Mouse (Mus musculus) right cerebral cortex, postnatal 4 days (tissue): ENCODE results near the gene Aldh3b2.

Experiments
- DNase-seq: peaks from one replicate; pipeline ENCODE4 v3.0.0-alpha.2; 2022

Aldh3b2 gene

DNA sequence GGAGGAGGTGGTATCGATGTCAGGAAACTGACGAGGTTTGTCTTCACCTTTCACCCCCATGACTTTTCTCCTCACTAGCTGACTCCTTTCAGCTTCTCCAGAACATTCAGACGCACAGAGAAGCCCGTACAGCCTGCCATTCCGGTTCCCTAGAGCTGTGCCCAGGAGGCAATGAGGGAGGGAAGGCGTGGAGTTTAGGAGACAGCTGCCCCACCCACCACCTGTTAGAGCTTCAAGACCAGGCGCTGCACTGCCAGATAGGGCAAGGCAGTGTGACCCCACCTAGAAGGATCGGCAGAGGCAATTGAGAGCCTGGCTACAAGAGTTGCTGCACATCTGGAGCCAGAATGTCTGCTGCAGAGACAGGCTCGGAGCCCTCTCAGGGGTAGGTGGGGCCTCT lies at the start of gene Aldh3b2:
Gene Aldh3b2 (plus strand): TSS at position 100 of the 400 bp plus-strand sequence.
- no peak for DNase-seq

GRCm38 (mm10) chr19:3922661-3923371 lies 49.3 kb upstream of the Aldh3b2 start:
- DNase-seq, result no peak

DNA sequence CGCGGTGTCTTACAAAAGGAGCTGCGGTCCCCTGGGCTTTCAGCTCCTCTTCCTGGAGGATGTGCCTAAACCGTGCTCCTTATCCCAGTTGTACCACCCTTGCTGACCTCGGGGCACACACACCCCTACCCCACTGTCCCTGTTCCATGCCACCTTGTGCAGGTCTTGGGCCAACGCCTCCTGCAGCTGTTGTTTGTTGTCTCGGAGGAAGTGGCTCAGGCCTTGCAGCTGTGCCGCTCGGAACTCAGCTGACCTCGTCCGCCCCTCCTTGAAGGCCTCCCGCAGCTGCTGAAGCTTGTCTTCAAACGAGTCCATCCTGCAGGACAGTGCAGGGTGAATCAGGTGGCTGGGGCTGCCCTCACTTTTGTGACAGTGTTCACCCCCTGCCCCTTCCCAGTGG lies 48.5 kb upstream of the Aldh3b2 start:
- DNase-seq, result no peak

DNA sequence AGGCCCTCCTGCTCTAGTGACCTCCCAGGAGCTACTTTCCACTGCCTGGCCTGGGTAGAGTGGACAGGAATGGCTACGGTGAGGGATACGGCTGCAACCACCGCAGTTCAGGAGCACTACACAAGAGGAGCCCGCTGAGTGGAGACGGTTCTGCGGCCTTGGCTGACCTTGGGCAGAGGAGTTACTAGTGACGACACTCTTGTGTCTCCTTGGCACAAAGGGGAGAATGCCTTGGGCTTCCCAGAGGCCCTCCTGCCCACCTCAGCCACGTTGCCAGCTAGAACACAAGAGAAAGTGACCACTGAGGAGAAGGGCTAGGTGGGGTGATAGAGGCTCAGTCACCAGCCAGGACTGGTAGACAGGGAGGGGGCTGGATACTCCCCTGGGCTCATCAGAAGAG lies 47.9 kb upstream of the Aldh3b2 start:
- DNase-seq, result no peak

GRCm38 (mm10) chr19:3924868-3925267 lies 47.3 kb upstream of the Aldh3b2 start:
- no peak for DNase-seq

GRCm38 (mm10) chr19:3925859-3926258 lies 46.3 kb upstream of the Aldh3b2 start:
- DNase-seq, result no peak

DNA sequence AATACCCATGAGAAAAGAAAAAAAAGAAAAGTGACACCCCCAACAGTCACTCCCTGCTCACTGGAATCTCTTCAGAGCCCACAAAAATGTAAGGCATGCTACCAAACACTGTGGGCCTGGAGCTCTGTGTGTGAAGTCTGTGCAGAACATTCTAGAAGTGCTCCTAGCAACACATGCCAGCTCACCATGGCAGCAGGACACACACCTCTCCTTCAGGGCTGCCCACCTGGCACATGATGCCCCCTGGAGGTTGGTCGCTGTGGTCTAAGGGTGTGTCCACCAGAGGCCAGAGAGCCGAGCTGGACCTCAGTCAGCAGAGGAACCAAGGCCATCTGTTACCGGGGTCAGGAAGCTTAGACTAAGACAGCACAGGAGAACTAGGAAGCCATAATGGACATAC lies 45.8 kb upstream of the Aldh3b2 start:
- DNase-seq, result no peak

DNA sequence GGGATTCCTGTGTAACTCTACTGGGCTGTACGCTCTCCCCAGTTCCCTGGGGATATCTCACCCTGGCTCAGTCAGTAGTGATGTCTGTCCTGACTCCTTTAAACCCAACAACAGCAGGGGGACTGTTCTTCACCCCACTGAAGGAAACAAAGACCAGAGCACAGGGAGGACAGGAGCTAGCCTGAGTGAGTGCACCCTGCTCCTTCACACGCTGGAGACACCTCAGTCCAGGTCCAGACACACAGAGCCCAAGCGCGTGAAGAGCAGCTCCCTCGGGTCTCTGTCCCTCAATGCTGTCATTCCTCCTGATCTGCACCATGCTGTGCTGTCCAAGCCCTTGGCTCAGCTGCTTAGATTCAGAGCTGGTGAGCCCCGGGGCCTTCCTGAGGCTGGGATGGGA lies 45.4 kb upstream of the Aldh3b2 start:
- DNase-seq, result no peak

GRCm38 (mm10) chr19:3927989-3928388 lies 44.1 kb upstream of the Aldh3b2 start:
- DNase-seq, result no peak

DNA sequence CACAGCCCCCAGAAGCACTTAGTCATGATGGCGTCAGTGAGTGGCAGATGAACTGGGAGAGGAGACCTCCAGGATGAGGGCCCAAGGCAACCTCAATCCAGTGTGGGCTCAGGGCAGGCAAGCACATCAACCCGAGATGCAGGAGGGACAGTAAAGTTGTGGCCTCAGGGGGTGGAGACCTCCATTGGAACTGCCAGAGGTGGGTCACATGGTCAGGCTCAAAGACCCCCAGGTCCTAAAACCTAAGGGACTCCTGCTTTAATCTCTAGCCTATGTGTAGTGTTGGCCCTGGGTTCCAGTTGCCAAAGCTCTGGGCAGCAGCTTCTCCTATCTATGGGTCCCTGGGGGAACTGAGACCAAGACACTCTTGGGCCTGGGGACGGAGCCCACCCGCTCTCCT lies 43.3 kb upstream of the Aldh3b2 start:
- DNase-seq, result no peak

DNA sequence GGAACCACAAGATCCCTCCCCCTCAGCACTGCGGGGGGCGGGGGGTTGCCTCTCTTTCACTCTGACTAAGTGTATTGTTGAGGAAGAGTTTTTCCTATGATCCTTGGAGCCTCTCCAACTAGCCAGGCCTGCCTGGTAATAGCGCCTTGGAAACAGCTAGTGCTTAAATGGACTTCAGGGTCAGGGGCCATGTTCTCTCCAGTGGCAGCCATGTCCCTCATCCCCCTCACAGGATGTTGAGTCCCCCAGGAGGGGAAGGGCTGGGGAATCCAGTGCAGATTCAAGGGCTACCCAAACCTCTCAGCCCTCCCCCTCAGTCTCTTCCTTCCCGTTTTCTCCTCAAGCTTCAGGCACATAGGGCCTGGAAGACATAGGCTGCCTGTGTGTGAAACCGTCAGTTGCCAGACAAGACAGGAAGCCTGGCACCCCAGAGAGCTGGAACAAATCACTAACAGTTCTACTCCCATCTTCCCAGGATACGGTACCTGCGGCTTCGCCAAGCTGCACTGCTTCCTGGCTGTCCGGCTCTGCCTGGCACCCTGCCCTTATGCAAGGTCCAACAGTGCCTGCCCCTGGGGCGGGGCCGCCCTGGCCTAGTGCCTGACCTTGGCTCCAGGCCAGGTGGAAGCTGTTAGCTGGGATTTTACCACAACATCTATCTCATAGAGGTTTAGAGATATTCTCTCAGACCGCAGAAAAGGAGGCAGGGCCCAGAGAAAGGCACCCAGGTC lies 42.8 kb upstream of the Aldh3b2 start, which contains the start of gene Aldh3b1:
Gene Aldh3b1 (minus strand): TSS at position 598 of the 731 bp plus-strand sequence.
- DNase-seq, result peak; percentile 63

GRCm38 (mm10) chr19:3930262-3931057 lies 41.7 kb upstream of the Aldh3b2 start:
- no peak for DNase-seq

- DNase-seq, result no peak
Observed at GRCm38 (mm10) chr19:3931716-3932115, 40.4 kb upstream of the Aldh3b2 start.

DNA sequence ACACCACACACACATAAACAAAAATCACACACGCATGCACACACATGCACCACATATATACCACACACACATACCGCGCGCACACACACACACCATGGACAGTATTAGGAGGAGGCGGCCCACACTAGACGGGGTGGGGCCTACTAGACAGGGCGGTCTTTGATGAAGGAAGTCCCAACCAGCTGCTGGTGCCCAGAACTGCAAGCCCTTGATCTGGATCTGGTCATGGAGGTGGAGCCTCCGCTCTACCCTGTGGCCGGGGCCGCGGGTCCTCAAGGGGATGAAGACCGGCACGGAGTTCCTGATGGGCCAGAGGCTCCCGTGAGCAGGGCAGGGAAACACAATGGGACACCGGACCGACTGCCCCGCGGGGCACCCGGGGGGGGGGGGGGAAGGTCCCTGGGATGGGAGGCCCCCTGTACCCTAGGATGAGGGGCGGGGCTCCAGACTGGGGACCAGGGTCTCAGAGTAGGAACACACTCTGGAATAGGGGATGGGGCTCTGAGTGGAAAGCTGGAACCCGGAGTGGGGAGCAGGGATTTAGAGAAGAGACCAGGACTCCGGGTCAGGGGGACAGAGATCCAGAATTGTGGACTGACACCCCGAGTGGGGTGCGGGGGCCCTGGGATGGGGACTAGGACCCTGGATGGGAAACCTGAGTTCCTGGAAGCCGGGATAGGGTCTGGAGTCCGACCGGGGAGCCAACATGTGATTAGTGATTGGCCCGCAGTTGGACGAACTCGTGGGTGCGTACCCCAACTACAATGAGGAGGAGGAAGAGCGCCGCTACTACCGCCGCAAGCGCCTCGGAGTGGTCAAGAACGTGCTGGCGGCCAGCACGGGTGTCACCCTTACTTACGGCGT lies 36.9 kb upstream of the Aldh3b2 start, which contains the start of gene Unc93b1:
Gene Unc93b1 (plus strand): TSS at position 155 of the 864 bp plus-strand sequence.
- no peak for DNase-seq

GRCm38 (mm10) chr19:3935896-3936850 lies 36.0 kb upstream of the Aldh3b2 start:
- peak; percentile 35 for DNase-seq

DNA sequence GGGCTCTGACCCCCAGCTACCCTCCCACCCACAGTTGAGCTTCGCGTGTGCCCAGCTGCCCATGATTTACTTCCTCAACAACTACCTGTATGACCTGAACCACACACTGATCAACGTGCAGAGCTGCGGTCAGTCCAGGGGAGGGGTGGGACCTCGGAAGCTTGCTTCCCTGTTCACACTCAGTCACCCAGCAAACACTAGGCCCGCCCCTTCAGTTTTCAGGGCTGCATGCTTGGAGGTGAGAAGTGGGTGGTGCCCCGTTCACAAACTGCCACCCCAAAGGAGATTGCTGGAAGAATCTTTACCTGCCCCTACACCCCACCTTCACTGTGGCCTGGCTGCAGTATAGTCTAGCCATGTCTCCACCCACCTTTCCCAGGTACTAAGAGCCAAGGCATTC lies 29.8 kb upstream of the Aldh3b2 start:
- DNase-seq, result no peak

GRCm38 (mm10) chr19:3942986-3943735 lies 29.0 kb upstream of the Aldh3b2 start:
- no peak for DNase-seq

DNA sequence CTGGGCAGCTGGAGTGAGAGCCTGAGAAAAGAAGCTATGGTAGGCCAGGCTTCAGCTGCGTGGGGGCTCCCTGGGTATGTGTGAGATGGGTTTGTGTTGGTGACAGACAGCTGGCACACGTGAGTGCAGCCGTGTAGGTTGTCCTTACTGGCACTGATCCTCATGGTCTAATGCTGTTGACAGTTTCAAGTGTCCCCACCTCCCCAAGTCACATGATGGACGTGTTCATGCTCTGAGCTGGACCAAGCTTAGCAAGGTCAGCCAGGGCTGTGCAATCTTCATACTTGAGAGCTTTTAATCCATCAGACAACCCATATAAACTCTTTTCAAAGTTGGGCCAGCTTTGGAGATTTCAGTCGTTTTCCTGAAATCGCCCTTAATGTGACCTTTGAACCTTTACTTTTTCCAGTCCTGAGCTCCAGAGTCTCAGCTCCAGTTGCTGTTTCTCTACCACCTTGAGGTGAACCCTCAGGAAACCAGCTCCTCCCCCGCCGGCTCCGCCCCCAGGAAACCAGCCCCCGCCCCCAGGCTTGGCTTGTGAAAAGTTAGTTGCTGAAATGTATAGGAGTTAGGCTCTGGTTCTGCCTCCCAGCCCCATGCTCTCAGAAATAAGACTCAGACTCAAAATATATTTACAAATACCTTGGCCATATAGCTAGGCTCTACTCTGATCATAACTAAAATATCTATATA lies 26.1 kb upstream of the Aldh3b2 start:
- DNase-seq, result no peak

DNA sequence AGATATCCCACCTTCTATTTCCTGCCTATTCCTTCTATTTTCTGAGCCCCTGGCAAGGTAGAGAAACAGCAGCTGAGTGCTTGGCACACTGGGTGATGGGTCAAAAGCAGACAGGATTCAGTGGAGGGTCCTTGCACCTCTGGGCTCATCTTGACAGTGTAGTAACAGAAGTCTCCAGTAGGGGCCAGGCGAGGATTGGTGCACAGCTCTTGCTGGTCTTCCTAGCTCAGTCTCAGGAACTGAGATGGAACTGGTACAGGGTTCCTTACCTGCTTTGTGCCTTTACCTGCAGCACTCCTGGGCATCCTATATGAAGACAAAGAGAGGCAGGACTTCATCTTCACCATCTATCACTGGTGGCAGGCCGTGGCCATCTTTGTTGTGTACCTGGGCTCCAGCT lies 25.4 kb upstream of the Aldh3b2 start:
- peak; percentile 74 for DNase-seq

DNA sequence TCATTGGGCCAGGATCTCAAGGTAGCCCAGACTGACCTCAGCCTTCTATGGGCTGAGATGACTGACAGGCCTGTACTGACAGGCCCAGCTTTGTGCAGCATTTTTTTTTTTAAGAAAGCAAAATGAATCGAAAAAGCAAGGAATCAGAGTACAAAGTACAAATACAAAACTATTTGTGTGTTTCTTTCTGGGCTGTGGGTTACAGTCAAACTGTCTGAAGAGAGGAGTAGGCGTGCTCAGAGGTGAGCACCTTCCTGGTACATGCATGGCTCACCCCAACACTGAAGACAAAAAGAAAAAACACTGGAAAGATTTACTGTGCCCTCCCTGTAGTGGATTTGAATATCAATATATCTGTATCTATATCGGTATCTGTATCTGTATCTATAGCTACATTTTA lies 24.3 kb upstream of the Aldh3b2 start:
- no peak for DNase-seq
